ENCODE assay signal across 8 mouse cellular contexts in the genomic region with DNA sequence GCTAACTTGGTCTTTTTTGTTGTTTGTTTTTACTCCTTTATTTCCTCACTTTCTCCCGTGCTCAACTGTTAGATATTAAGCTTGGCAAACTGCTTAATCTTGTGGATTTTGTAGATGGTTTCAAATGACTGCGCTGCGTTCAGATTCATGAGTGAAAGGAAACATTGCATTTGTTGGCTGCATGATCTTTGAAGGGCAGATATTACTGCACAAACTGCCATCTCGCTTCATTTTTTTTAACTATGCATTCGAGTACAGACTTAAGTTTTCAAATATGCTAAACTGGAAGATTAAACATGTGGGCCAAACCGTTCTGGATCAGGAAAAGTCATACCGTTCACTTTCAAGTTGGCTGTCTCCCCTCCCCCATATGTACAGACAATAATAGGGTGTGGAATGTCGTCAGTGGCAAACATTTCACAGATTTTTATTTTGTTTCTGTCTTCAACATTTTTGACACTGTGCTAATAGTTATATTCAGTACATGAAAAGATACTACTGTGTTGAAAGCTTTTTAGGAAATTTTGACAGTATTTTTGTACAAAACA. TPM values are rescaled to one million over a fixed set of nuclear protein-coding genes. Genes with fewer than 3 reads are reported as not detected.
DNase-seq lines count a peak whose midpoint lies in the region; ATAC-seq lines count a peak whose summit lies in the region.

No protein-coding gene starts in this region.

- H3K4me1 ChIP-seq in heart, embryonic 13.5 days = peaks cover 41% of the 10 kb centered on the region
- peaks cover 30% of the 10 kb centered on the region for H3K4me1 ChIP-seq in liver, embryonic 16.5 days (ENCODE audit: control insufficient read depth, low read depth, low read length)

- H3K4me2 ChIP-seq in heart, embryonic 13.5 days = peak overlapping the region; percentile 92
- H3K4me2 ChIP-seq in liver, embryonic 16.5 days (ENCODE audit: low read depth, low read length) = peak overlapping the region; percentile 95

- peaks cover 3% of the 10 kb centered on the region for H3K36me3 ChIP-seq in heart, embryonic 13.5 days
- H3K36me3 ChIP-seq in liver, embryonic 16.5 days (ENCODE audit: control insufficient read depth, insufficient read depth) = no peaks in the 10 kb centered on the region

- peak overlapping the region; percentile 99 for H3K9ac ChIP-seq in heart, embryonic 13.5 days
- H3K9ac ChIP-seq in liver, embryonic 16.5 days (ENCODE audit: low read depth, low read length) = no peak overlapping the region

- no peak for ATAC-seq in heart, embryonic 13.5 days (ENCODE audit: extremely low read depth, insufficient number of reproducible peaks, low FRiP score, low TSS enrichment)
- ATAC-seq in liver, embryonic 16.5 days (ENCODE audit: low read depth) = no peak
- no peak for ATAC-seq in CD4-positive, CD25-positive, alpha-beta regulatory T cell, adult 4 months

- H3K9me3 ChIP-seq in heart, embryonic 13.5 days = no peaks in the 10 kb centered on the region
- H3K9me3 ChIP-seq in liver, embryonic 16.5 days (replicated peaks; ENCODE audit: control insufficient read depth, low read length) = no peaks in the 10 kb centered on the region

- peak; percentile 29 for DNase-seq in kidney, adult 9 months
- no peak for DNase-seq in kidney, postnatal 10 days
- peak; percentile 58 for DNase-seq in adipocyte (ENCODE audit: low spot score)
- DNase-seq in thymus, postnatal 0 days (ENCODE audit: low spot score) = no peak
- no peak for DNase-seq in layer of hippocampus, postnatal 25 days (ENCODE audit: extremely low spot score in 1 of 2, low spot score in 1 of 2)

- peak overlapping the region; percentile 99 for H3K27ac ChIP-seq in heart, embryonic 13.5 days (replicated peaks)
- H3K27ac ChIP-seq in liver, embryonic 16.5 days (ENCODE audit: low read length) = no peak overlapping the region

- H3K27me3 ChIP-seq in heart, embryonic 13.5 days (replicated peaks) = no peaks in the 10 kb centered on the region
- H3K27me3 ChIP-seq in liver, embryonic 16.5 days (ENCODE audit: control insufficient read depth, insufficient read depth, low read depth, low read length) = no peaks in the 10 kb centered on the region

- 11% methylated on average over 8 of the region's 8 CpGs for WGBS in heart, embryonic 13.5 days
- 25% methylated on average over 8 of the region's 8 CpGs for WGBS in liver, embryonic 16.5 days (ENCODE audit: insufficient replicate concordance)

- H3K4me3 ChIP-seq in heart, embryonic 13.5 days = peak overlapping the region; percentile 90
- H3K4me3 ChIP-seq in liver, embryonic 16.5 days (ENCODE audit: low read depth, low read length) = peak overlapping the region; percentile 89

RNA-seq across cellular contexts. Expression of a gene that starts 2.1 kb away (rescaled TPM):
- 28.2 and 28.9 TPM in 2 replicates for polyA plus RNA-seq in heart, embryonic 13.5 days (2015; fragmentation: Nextera tagmentation; extraction: Ambion mirVana)
- 14.5 and 19.4 TPM in 2 replicates for polyA plus RNA-seq in liver, embryonic 16.5 days (2015; fragmentation: Nextera tagmentation; extraction: Ambion mirVana)
- 17.7 and 19.9 TPM in 2 replicates for polyA plus RNA-seq in thymus, postnatal 0 days (2015; fragmentation: Nextera tagmentation; extraction: Ambion mirVana)
- 1 to 10 TPM; 4.8 to 9.4 TPM for polyA plus RNA-seq in CD4-positive, CD25-positive, alpha-beta regulatory T cell, adult 4 months (2017; shearing (Covaris generic))
- 10 to 100 TPM; 33.0 to 39.9 TPM for total RNA-seq in layer of hippocampus, postnatal 25 days (2021)

Comparison
In these comparisons a context has a peak if more than half of its experiments do, and no peak if none do; other contexts are left out.
1. DNase-seq: peak in kidney, adult 9 months (single experiment) and adipocyte (single experiment); none in kidney, postnatal 10 days (single experiment), thymus, postnatal 0 days (single experiment) and layer of hippocampus, postnatal 25 days (0 of 2).